Mouse (Mus musculus) bone marrow, adult 2 months (tissue): ENCODE results near the gene Nceh1.

Source experiments
- CTCF ChIP-seq: fragments of 200-500 bp; IDR thresholded peaks from 2 replicates; pipeline ENCODE4 v1.5.1; 2011; ENCODE audit warnings: low read length, control low read depth; ENCODE audit not compliant: control insufficient read depth, insufficient read depth
- POLR2A ChIP-seq: fragments of 200-500 bp; IDR thresholded peaks from 2 replicates; pipeline ENCODE4 v1.6.1; 2011; ENCODE audit warnings: low read depth, mild to moderate bottlenecking, control low read depth, low read length, borderline replicate concordance; ENCODE audit not compliant: control insufficient read depth

DNA sequence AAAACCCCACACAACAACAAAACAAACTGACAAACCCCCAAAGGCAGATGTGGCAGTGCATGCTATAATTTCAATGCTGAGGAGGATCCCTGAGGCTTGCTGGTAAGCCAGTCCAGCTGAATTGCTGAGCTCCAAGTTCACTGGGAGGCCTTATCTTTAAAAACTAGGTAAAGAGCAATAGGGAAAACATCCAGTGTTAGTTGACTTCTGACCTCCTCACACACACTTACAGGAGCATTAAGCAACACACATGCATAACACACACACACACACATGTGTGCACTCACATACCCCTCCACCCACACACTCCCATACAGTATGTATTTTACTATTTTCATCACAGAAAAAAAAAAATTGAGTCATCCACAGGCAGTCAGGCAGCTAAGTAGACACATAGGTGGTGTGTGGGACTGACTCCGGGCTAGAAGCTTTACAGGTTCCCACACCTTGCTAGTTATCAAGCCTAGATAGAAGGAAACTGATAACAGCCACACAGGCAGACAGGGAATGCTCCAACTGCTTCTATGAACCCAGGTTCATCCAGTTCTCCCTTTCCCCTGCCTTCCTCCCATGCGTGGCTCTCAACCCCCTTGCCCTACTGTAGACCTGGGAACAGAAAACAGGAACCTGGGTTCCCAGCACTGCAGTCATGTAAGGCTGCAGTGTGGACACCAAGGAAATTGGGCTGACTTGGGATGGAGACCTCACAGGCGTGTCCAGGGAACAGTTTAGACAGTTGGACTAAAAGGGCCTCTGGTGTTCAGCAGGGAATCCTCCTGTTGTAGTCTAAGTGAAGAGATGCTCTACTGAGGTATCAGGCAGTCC lies 45.1 kb downstream of the Nceh1 start:
- TF ChIP-seq POLR2A: no peak
- no peak for TF ChIP-seq CTCF
